Mouse (Mus musculus) frontal cortex, postnatal 10 days (tissue): ENCODE data around the gene Fam228a.
"Not testable (repeated sequence)": the region's sequence is repeated elsewhere in the genome, so short reads cannot be mapped to it uniquely, and the experiment has no call there.

Source experiments
- DNase-seq, 2 experiments: peaks; one replicate each; pipeline ENCODE4 v3.0.0; 2022; ENCODE audit warnings: low spot score in 2 of 2, mixed read lengths in 1 of 2

The Fam228a gene

GRCm38 (mm10) chr12:4738031-4738576, at the start of gene Fam228a:
Gene Fam228a, minus strand, starts transcription at chr12:4738430.
- DNase-seq = no peak

GRCm38 (mm10) chr12:4784466-4784865, 46.2 kb upstream of the Fam228a start:
- DNase-seq = no peak

- no peak for DNase-seq
Observed at GRCm38 (mm10) chr12:4783598-4783997, 45.4 kb upstream of the Fam228a start.

- not testable (repeated sequence) for DNase-seq
Observed at GRCm38 (mm10) chr12:4781725-4782404, 43.6 kb upstream of the Fam228a start.

GRCm38 (mm10) chr12:4781270-4781669, 43.0 kb upstream of the Fam228a start:
- DNase-seq = no peak

- DNase-seq = no peak
Observed at GRCm38 (mm10) chr12:4780245-4780644, 42.0 kb upstream of the Fam228a start.

GRCm38 (mm10) chr12:4777734-4778133, 39.5 kb upstream of the Fam228a start:
- DNase-seq = no peak

GRCm38 (mm10) chr12:4775588-4775949, 37.3 kb upstream of the Fam228a start:
- no peak for DNase-seq

GRCm38 (mm10) chr12:4774895-4775587, 36.8 kb upstream of the Fam228a start:
- no peak for DNase-seq

GRCm38 (mm10) chr12:4769333-4769723, 31.1 kb upstream of the Fam228a start:
- DNase-seq = no peak

GRCm38 (mm10) chr12:4768492-4769332, 30.5 kb upstream of the Fam228a start, which contains the start of the genes Pfn4 and Fam228b:
Gene Pfn4, plus strand, starts transcription at chr12:4769022.
Gene Fam228b, minus strand, starts transcription at chr12:4769267.
- peak; percentile 90 to 97 for DNase-seq

GRCm38 (mm10) chr12:4757060-4757459, 18.8 kb upstream of the Fam228a start:
- DNase-seq = no peak

GRCm38 (mm10) chr12:4754451-4754850, 16.2 kb upstream of the Fam228a start:
- not testable (repeated sequence) for DNase-seq

- DNase-seq = no peak
Observed at GRCm38 (mm10) chr12:4744486-4744885, 6.3 kb upstream of the Fam228a start.

GRCm38 (mm10) chr12:4742183-4742582, 4.0 kb upstream of the Fam228a start:
- DNase-seq = no peak

GRCm38 (mm10) chr12:4740823-4741222, 2.6 kb upstream of the Fam228a start:
- DNase-seq = no peak

GRCm38 (mm10) chr12:4732332-4732731, 5.9 kb downstream of the Fam228a start:
- DNase-seq = no peak

GRCm38 (mm10) chr12:4731629-4732028, 6.6 kb downstream of the Fam228a start:
- no peak for DNase-seq

- DNase-seq = no peak
Observed at GRCm38 (mm10) chr12:4729165-4729564, 9.1 kb downstream of the Fam228a start.

GRCm38 (mm10) chr12:4719762-4720754, 18.2 kb downstream of the Fam228a start:
- DNase-seq = no peak
